Mouse (Mus musculus) liver, embryonic 16.5 days (tissue): ENCODE measurements around the gene 4921524J17Rik. TPM values are rescaled to one million over a fixed set of nuclear protein-coding genes. Genes with fewer than 3 reads are reported as not detected.

Source experiments
- ATAC-seq: fragments of 200-750 bp; cut with Nextera tagmentation; 2 replicates; pipeline ENCODE4 v1.8.0; 2017; ENCODE audit warnings: low read depth, mild to moderate bottlenecking, moderate number of reproducible peaks, moderate library complexity
- H3K27ac ChIP-seq: fragments of 300-500 bp; sonication (generic); 2 replicates; pipeline ENCODE4 v1.5.1; 2014; ENCODE audit warnings: mild to moderate bottlenecking, low read length
- H3K27me3 ChIP-seq: fragments of 300-500 bp; sonication (generic); 2 replicates; pipeline ENCODE4 v1.6.1; 2014; ENCODE audit warnings: low read depth, low read length, mixed read lengths; ENCODE audit not compliant: control insufficient read depth, insufficient read depth
- H3K36me3 ChIP-seq: fragments of 300-500 bp; sonication (generic); 2 replicates; pipeline ENCODE4 v1.6.1; 2014; ENCODE audit warnings: mild to moderate bottlenecking; ENCODE audit not compliant: control insufficient read depth, insufficient read depth
- H3K4me1 ChIP-seq: fragments of 300-500 bp; sonication (generic); 2 replicates; pipeline ENCODE4 v1.6.1; 2014; ENCODE audit warnings: low read depth, low read length, mixed read lengths; ENCODE audit not compliant: control insufficient read depth
- H3K4me2 ChIP-seq: fragments of 300-500 bp; sonication (generic); 2 replicates; pipeline ENCODE4 v1.6.1; 2014; ENCODE audit warnings: low read depth, low read length, mixed read lengths
- H3K4me3 ChIP-seq: fragments of 300-500 bp; sonication (generic); 2 replicates; pipeline ENCODE4 v1.5.1; 2014; ENCODE audit warnings: low read depth, mild to moderate bottlenecking, low read length
- H3K9ac ChIP-seq: fragments of 300-500 bp; sonication (generic); 2 replicates; pipeline ENCODE4 v1.6.1; 2014; ENCODE audit warnings: low read depth, low read length
- H3K9me3 ChIP-seq: fragments of 300-500 bp; sonication (generic); replicated peaks from 2 replicates; pipeline ENCODE4 v1.6.1; 2016; ENCODE audit warnings: low read length; ENCODE audit not compliant: control insufficient read depth
- WGBS: fragments of 180-500 bp; shearing (Covaris S2); extraction: QIAGEN DNeasy Blood & Tissue Kit; methylation state at CpG from one replicate; pipeline ENCODE4 v1.1.7; 2014; ENCODE audit not compliant: insufficient replicate concordance; 5-methylcytosine and 5-hydroxymethylcytosine counted together
- polyA plus RNA-seq: library from polyadenylated mRNA; unstranded; fragments of >200 nt; fragmentation: Nextera tagmentation; extraction: Ambion mirVana; gene quantifications from 2 replicates; pipeline ENCODE4 v1.2.1, GENCODE M21; 2015

4921524J17Rik gene
- polyA plus RNA-seq, 1 experiment from 2014 or later: 14.5 TPM

DNA sequence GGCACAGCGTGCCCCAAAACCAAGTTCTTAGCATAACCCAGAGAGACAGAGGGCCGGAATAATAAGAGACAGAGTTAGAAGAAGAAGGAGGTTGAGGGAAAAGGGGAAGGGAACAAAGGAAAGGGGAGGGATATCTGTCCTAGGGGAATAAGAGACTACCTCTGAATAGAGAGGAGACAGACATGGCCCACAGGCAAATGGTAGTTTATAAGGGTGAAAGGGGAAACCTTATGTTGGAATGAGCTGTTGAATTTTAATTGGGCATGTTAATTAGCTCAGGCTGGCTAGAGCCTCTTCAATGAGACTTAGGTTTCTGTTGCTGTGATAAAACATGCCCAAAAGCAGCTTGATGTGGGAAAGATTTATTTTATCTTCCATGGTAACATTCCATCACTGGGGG, 20.6 kb upstream of the 4921524J17Rik start:
- H3K27ac ChIP-seq: no peak overlapping the region
- 73% methylated on average over 2 of the region's 2 CpGs for WGBS
- no peaks in the 10 kb centered on the region for H3K9me3 ChIP-seq
- ATAC-seq: no peak
- no peaks in the 10 kb centered on the region for H3K36me3 ChIP-seq
- H3K4me2 ChIP-seq: no peak overlapping the region
- no peak overlapping the region for H3K4me3 ChIP-seq
- no peaks in the 10 kb centered on the region; the same call in 1 of the 2 replicates for H3K4me1 ChIP-seq
- no peaks in the 10 kb centered on the region for H3K27me3 ChIP-seq
- H3K9ac ChIP-seq: no peak overlapping the region

DNA sequence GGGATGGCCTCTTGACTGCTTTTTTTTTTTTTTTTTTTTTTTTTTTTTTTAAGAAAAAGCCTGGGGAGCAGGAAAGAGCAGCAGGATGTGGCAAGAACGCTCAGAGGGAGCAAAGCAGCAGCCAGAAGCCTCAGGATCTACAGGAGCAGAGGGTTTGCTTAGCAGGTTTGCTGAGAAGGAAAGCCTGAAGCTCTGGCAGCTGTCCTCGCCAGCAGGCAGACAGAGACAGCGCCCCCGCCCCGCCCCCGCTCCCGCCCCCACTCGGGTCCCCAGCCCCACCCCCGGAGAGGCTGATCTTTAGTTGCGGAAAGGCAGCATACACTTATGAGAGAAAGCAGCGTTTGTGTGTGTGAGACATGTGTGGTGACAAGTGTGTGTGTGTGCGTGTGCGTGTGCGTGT, 19.7 kb upstream of the 4921524J17Rik start:
- Histone ChIP-seq H3K4me1 (no peaks in the 10 kb centered on the region; the same call in 1 of the 2 replicates), H3K27ac (no peak overlapping the region), H3K9ac (no peak overlapping the region), H3K9me3 (no peaks in the 10 kb centered on the region), H3K4me3 (no peak overlapping the region), H3K36me3 (no peaks in the 10 kb centered on the region), H3K4me2 (peak overlapping the region; percentile 15; the same call in 1 of the 2 replicates), H3K27me3 (no peaks in the 10 kb centered on the region)
- 21% methylated on average over 14 of the region's 14 CpGs for WGBS
- ATAC-seq: no peak

DNA sequence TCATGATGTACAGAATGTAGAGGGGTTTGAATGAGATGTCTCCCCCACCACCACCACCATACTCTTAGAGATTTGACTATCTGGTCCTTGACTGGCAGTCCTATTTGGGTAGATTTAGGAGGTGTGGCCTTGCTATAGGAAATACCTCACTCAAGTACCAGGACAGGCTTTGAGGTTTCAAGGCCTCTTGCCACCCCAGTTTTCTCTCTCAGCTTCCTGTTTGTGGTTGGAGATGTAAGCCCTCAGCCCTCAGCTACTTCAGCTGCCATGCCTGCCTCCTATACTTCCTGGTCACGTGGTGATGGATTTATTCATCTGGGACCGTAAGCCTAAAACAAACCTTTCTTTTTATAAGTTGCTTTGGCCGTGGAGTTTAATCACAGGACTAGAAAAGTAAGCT, 17.7 kb upstream of the 4921524J17Rik start:
- Histone ChIP-seq H3K9me3 (no peaks in the 10 kb centered on the region), H3K27ac (no peak overlapping the region), H3K4me2 (no peak overlapping the region), H3K9ac (no peak overlapping the region), H3K36me3 (no peaks in the 10 kb centered on the region), H3K4me3 (no peak overlapping the region), H3K4me1 (no peaks in the 10 kb centered on the region; the same call in 1 of the 2 replicates), H3K27me3 (no peaks in the 10 kb centered on the region)
- no peak for ATAC-seq
- 43% methylated on average over 3 of the region's 3 CpGs for WGBS

DNA sequence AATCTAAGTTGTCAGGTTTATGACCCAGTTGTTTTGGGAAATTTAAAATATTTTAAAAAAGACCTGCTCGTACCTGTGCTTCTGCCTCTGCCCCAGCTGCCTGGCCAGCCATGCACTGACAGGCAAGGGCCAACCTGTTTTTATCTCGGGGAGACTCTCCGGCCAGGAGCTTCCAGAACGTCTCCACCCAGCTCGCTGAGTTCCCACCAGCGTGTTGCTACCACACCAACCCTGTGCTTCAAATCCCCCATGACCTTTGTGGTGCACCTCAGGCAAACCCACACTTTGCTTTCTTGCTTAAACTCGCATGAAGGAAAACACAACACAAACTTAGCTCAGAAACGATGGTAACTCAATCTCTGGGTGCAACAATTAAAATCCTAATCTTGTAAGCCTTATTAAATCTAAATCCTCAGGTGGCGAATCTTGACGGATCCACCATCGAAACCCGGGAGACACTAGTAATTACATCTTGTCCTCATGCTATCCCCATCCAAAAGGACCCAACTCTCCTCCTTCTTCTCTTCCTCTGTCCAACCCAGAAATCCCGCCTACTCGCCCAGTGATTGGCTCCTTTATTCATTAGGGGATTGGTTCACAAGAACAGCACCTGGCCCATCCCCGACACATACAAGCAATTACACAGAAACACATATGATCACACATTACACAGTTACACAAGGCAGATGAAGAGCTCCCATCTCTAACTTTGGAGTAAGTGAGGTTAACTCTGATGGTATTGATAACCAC, 13.5 kb upstream of the 4921524J17Rik start:
- H3K9ac ChIP-seq: no peak overlapping the region
- WGBS: 67% methylated on average over 15 of the region's 15 CpGs
- H3K27me3 ChIP-seq: no peaks in the 10 kb centered on the region
- H3K4me3 ChIP-seq: no peak overlapping the region
- H3K36me3 ChIP-seq: no peaks in the 10 kb centered on the region
- no peak overlapping the region for H3K4me2 ChIP-seq
- no peak overlapping the region for H3K27ac ChIP-seq
- no peaks in the 10 kb centered on the region for H3K4me1 ChIP-seq
- no peak for ATAC-seq
- no peaks in the 10 kb centered on the region for H3K9me3 ChIP-seq

DNA sequence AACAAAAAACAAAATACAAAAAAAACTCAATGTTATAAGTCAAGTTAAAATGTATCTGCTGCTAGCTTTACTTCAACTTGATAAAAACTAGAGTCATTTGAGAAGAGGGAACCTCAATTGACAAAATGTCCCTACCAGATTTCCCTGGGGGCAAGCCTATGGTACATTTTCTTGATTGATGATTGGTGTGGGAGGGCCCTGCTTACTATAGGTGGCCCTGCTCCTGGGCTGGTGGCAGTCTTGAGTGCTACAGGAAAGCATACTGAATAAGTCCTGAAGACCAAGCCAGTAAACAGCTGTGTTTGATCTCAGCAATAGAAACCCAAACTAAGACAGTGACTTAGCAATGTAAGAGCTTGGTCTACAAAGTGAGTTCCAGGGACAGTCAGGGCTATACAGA, 11.5 kb upstream of the 4921524J17Rik start:
- Histone ChIP-seq H3K9ac (no peak overlapping the region), H3K4me3 (no peak overlapping the region), H3K4me1 (no peaks in the 10 kb centered on the region), H3K27ac (no peak overlapping the region), H3K4me2 (no peak overlapping the region), H3K27me3 (no peaks in the 10 kb centered on the region), H3K36me3 (no peaks in the 10 kb centered on the region), H3K9me3 (no peaks in the 10 kb centered on the region)
- ATAC-seq: no peak

DNA sequence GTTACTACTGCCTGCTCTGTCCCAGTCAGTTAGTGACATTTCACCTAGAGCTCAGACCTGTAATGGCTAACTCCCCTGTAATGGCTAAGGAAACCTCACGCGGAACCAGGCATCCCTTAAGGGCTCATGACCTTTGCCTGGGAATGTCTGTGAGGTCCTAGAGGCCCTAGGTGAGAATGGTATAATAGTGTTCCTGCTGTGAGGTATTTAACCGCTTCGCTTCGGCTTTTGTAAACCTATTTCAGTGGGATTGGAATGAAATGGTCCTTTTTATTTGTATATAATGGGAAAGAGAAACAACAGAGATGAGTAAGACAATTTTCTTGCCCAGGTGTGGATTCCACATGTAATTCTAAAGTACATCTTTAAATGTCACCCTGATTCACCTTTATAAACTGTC, 8.9 kb upstream of the 4921524J17Rik start:
- no peak overlapping the region for H3K4me3 ChIP-seq
- H3K4me2 ChIP-seq: no peak overlapping the region
- H3K9ac ChIP-seq: no peak overlapping the region
- 74% methylated on average over 5 of the region's 5 CpGs for WGBS
- no peaks in the 10 kb centered on the region for H3K36me3 ChIP-seq
- no peaks in the 10 kb centered on the region for H3K27me3 ChIP-seq
- no peaks in the 10 kb centered on the region for H3K9me3 ChIP-seq
- no peaks in the 10 kb centered on the region for H3K4me1 ChIP-seq
- ATAC-seq: no peak
- no peak overlapping the region for H3K27ac ChIP-seq

DNA sequence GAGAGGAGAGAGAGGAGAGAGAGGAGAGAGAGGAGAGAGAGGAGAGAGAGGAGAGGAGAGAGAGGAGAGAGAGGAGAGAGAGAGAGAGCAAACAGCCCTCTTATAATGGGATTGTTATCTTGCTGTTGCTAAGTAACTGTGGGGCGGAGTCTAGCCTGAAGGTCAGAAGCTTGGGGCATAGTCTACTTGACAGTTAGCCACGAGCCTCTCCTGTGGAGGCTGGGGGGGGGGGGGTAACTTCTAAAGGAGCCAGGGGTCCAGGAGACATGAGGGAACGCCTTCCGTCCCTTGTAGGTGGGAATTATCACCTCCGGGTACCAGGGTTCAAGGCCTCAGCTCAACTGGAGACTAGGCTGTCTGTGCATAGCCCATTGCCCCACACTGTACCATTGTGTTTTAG, 3.1 kb upstream of the 4921524J17Rik start:
- Histone ChIP-seq H3K27me3 (no peaks in the 10 kb centered on the region), H3K9ac (no peak overlapping the region), H3K27ac (no peak overlapping the region), H3K9me3 (no peaks in the 10 kb centered on the region), H3K4me3 (no peak overlapping the region), H3K36me3 (no peaks in the 10 kb centered on the region), H3K4me1 (peaks cover 18% of the 10 kb centered on the region), H3K4me2 (no peak overlapping the region)
- ATAC-seq: no peak
- WGBS: 54% methylated on average over 5 of the region's 5 CpGs

DNA sequence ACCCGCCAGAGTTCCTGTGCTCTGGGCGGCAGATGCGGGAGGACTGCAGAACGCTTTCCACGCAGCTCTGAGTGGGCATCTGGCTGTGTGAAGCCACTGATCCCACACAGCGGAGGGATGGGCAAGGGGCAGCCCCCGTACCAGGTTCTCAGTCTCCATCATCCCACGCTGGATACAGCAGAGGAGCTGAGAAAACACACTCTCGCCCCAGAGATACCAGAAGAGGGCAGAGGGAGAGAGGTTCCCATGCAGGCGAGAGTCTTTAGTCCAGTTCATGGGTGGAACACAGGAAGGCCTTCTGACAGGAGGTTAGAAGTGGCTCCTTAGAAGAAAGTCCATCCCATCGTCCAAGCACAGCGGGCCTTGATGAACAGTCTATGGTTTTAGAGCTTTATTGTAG, 2.2 kb upstream of the 4921524J17Rik start:
- Histone ChIP-seq H3K9me3 (no peaks in the 10 kb centered on the region), H3K4me3 (no peak overlapping the region), H3K9ac (no peak overlapping the region), H3K4me1 (peaks cover 21% of the 10 kb centered on the region), H3K36me3 (no peaks in the 10 kb centered on the region), H3K27ac (no peak overlapping the region), H3K27me3 (no peaks in the 10 kb centered on the region), H3K4me2 (no peak overlapping the region)
- WGBS: 79% methylated on average over 12 of the region's 12 CpGs
- ATAC-seq: no peak

DNA sequence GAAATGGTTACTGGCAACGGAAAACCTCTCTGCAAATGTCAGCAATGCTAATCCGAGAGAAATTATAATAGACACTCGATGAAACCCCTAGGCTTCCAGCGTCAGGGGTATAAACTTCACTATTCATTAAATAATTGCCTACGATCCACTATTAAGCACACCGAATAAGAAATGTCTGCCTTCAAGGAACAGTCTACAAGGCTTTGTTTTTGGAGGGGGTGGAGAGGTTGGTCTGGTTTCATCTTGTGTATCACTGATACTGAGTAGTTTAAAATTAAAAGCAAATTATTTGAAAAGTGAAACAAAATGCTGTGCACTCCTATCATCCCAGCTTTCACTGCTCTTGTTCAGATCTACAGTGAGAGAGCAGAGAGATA, 372 bp upstream of the 4921524J17Rik start:
- peaks cover 30% of the 10 kb centered on the region for H3K4me1 ChIP-seq
- ATAC-seq: no peak
- peak overlapping the region; percentile 92 for H3K4me3 ChIP-seq
- WGBS: 2% methylated on average over 6 of the region's 6 CpGs
- peak overlapping the region; percentile 68 for H3K4me2 ChIP-seq
- H3K9ac ChIP-seq: peak overlapping the region; percentile 91
- H3K27me3 ChIP-seq: no peaks in the 10 kb centered on the region
- 0 out of 2 replicates have a peak overlapping the region, but pooled peaks have one; percentile 28 for H3K27ac ChIP-seq
- H3K36me3 ChIP-seq: no peaks in the 10 kb centered on the region
- no peaks in the 10 kb centered on the region for H3K9me3 ChIP-seq
